Mouse (Mus musculus) kidney, embryonic 14.5 days (tissue): Measurements from ENCODE around the gene Wdr60. TPM values are rescaled to one million over a fixed set of nuclear protein-coding genes. Genes with fewer than 3 reads are reported as not detected.

Experiments used
- microRNA-seq: library from miRNA; unstranded; fragments of <30 nt; microRNA quantifications from one replicate; pipeline ENCODE4, GENCODE M21; 2016
- polyA plus RNA-seq: library from polyadenylated mRNA; unstranded; fragments of >200 nt; fragmentation: Nextera tagmentation; extraction: Ambion mirVana; gene quantifications from 2 replicates; pipeline ENCODE4 v1.2.1, GENCODE M21; 2014

Gene Wdr60
- polyA plus RNA-seq, 1 experiment from 2014 or later, result 19.7 TPM

Small RNA genes within 50 kb of the gene (microRNA-seq; reads per million reads assigned to microRNA genes)
- gene Gm23190, result not detected

Other genes with a start within 250 kb of the Wdr60 start
- 54.0 and 62.0 TPM in 2 replicates for gene Zfp386, start 215.3 kb downstream of the Wdr60 start, polyA plus RNA-seq
- 1.4 TPM in 2 replicates for gene Vipr2, start 185.3 kb downstream of the Wdr60 start, polyA plus RNA-seq
- not detected in 2 replicates for gene Gm11027, start 12.4 kb upstream of the Wdr60 start, polyA plus RNA-seq
- gene Esyt2, start 18.2 kb upstream of the Wdr60 start, polyA plus RNA-seq, result 15.2 and 23.2 TPM in 2 replicates
- gene Ncapg2, start 142.4 kb upstream of the Wdr60 start, polyA plus RNA-seq, result 31.8 and 49.5 TPM in 2 replicates
- 0.08 TPM in 1 of 2 replicates, not detected in the other for gene Ptprn2, start 222.7 kb upstream of the Wdr60 start, polyA plus RNA-seq